9 mouse cellular contexts compared by ENCODE assay signal in genomic region chr5:22343843-22344555, GRCm38 (mm10). TPM values are rescaled to one million over a fixed set of nuclear protein-coding genes. Genes with fewer than 3 reads are reported as not detected.
A peak's percentile ranks its signal among the peaks of the same experiment; 100 is the strongest.
DNase-seq lines count a peak whose midpoint lies in the region; ATAC-seq and TF ChIP-seq lines count a peak whose summit lies in the region.
"Had no signal": no experiment of that assay in that cellular context is flagged by ENCODE, and none has a peak within 500 bp of the region (broad histone marks: within the 10 kb centered on the region; RNA-seq: fewer than 3 reads in every experiment).

No protein-coding gene starts in this region.

- H3K9ac ChIP-seq in heart, postnatal 0 days (replicated peaks; ENCODE audit: low read depth, low read length), result no peak overlapping the region
- peak overlapping the region; percentile 81 for H3K9ac ChIP-seq in liver, postnatal 0 days (replicated peaks)

- WGBS in heart, postnatal 0 days, result under 1% methylated on average over 55 of the region's 65 CpGs
- WGBS in liver, postnatal 0 days (ENCODE audit: insufficient replicate concordance), result 3% methylated on average over 65 of the region's 65 CpGs

- peak overlapping the region; percentile 96 for H3K4me2 ChIP-seq in heart, postnatal 0 days (ENCODE audit: low read depth, low read length)
- peak overlapping the region; percentile 83 for H3K4me2 ChIP-seq in liver, postnatal 0 days (ENCODE audit: low read depth, low read length)

- H3K4me3 ChIP-seq in heart, postnatal 0 days (ENCODE audit: low read depth, low read length), result peak overlapping the region; percentile 65
- peak overlapping the region; percentile 80 for H3K4me3 ChIP-seq in liver, postnatal 0 days (ENCODE audit: low read depth, low read length)
- H3K4me3 ChIP-seq: myocyte had no signal

- DNase-seq in layer of hippocampus, postnatal 10 days (ENCODE audit: low spot score in 2 of 2), result peak; percentile 22 to 37
- DNase-seq in layer of hippocampus, adult 9-11 months, result no peak
- peak; percentile 49 for DNase-seq in ZHBTc4 (ENCODE audit: low read depth, low spot score)
- peak; percentile 68 to 70 for DNase-seq in cerebellum, postnatal 14 days
- DNase-seq in heart, postnatal 0 days (ENCODE audit: low spot score), result no peak
- no peak for DNase-seq in liver, postnatal 0 days
- DNase-seq in B cell, adult 2 months, result no peak
- no peak for DNase-seq in gastrocnemius, postnatal 25 days

- TF ChIP-seq CTCF in heart, postnatal 0 days (IDR thresholded peaks at IDR 0.05; ENCODE audit: low read depth), result no peak
- TF ChIP-seq CTCF in liver, postnatal 0 days (IDR thresholded peaks at IDR 0.05; ENCODE audit: low read depth), result no peak

- no peak for ATAC-seq in heart, postnatal 0 days (ENCODE audit: insufficient read depth, low read depth)
- ATAC-seq in liver, postnatal 0 days, result peak; percentile 30

- H3K4me1 ChIP-seq in heart, postnatal 0 days (ENCODE audit: control insufficient read depth, insufficient read depth), result no peaks in the 10 kb centered on the region
- peaks cover 24% of the 10 kb centered on the region for H3K4me1 ChIP-seq in liver, postnatal 0 days (ENCODE audit: insufficient read depth)

- H3K27ac ChIP-seq in heart, postnatal 0 days (ENCODE audit: low read depth), result no peak overlapping the region
- peak overlapping the region; percentile 75; the same call in 1 of the 2 replicates for H3K27ac ChIP-seq in liver, postnatal 0 days (ENCODE audit: low read depth)

- no peaks in the 10 kb centered on the region for H3K9me3 ChIP-seq in heart, postnatal 0 days (replicated peaks; ENCODE audit: control insufficient read depth, low read length)
- H3K9me3 ChIP-seq in liver, postnatal 0 days (ENCODE audit: low read length), result no peaks in the 10 kb centered on the region

- no peaks in the 10 kb centered on the region for H3K36me3 ChIP-seq in heart, postnatal 0 days (replicated peaks; ENCODE audit: control insufficient read depth, insufficient read depth, low read length)
- no peaks in the 10 kb centered on the region for H3K36me3 ChIP-seq in liver, postnatal 0 days (replicated peaks; ENCODE audit: insufficient read depth, low read length)

- H3K27me3 ChIP-seq in heart, postnatal 0 days (ENCODE audit: control insufficient read depth, insufficient read depth, low read length), result peaks cover 85% of the 10 kb centered on the region
- peaks cover 40% of the 10 kb centered on the region for H3K27me3 ChIP-seq in liver, postnatal 0 days (ENCODE audit: insufficient read depth, low read length)

- no peak for TF ChIP-seq EP300 in heart, postnatal 0 days (IDR thresholded peaks at IDR 0.05; ENCODE audit: low read depth)
- no peak for TF ChIP-seq EP300 in liver, postnatal 0 days (IDR thresholded peaks at IDR 0.05; ENCODE audit: low read depth)

RNA-seq across cellular contexts. Expression of gene Reln, which starts 0.5 kb away (rescaled TPM):
- 100 to 1,000 TPM; 112 to 124 TPM for total RNA-seq in layer of hippocampus, postnatal 10 days (2021)
- total RNA-seq in heart, postnatal 0 days (2014; rRNA removed; ENCODE audit: low replicate concordance), result 8.2 and 14.4 TPM in 2 replicates
- polyA plus RNA-seq in heart, postnatal 0 days (2015; fragmentation: Nextera tagmentation; extraction: Ambion mirVana), result 1.00 and 1.2 TPM in 2 replicates
- 15.0 and 16.8 TPM in 2 replicates for polyA plus RNA-seq in liver, postnatal 0 days (2015; fragmentation: Nextera tagmentation; extraction: Ambion mirVana)
- total RNA-seq in gastrocnemius, postnatal 25 days (2021), result 1 to 10 TPM; 2.0 to 3.6 TPM

Comparison
In these comparisons a context has a peak if more than half of its experiments do, and no peak if none do; other contexts are left out.
1. DNase-seq: peak in layer of hippocampus, postnatal 10 days (2 of 2), ZHBTc4 (single experiment) and cerebellum, postnatal 14 days (2 of 2); none in layer of hippocampus, adult 9-11 months (single experiment), heart, postnatal 0 days (single experiment), liver, postnatal 0 days (single experiment), B cell, adult 2 months (0 of 2) and gastrocnemius, postnatal 25 days (single experiment).